Mouse (Mus musculus) brown adipose tissue, adult 24 weeks (tissue): Measurements from ENCODE around the gene Exoc6. TPM values are rescaled to one million over a fixed set of nuclear protein-coding genes. Genes with fewer than 3 reads are reported as not detected.

Experiments
- H3K27ac ChIP-seq: fragments of 200-500 bp; replicated peaks from 2 replicates; pipeline ENCODE4 v1.5.1; 2012; ENCODE audit warnings: low read depth, mild to moderate bottlenecking, low read length
- H3K4me1 ChIP-seq: fragments of 200-500 bp; 2 replicates; pipeline ENCODE4 v1.6.1; 2012; ENCODE audit warnings: low read length, mixed read lengths; ENCODE audit not compliant: control insufficient read depth, insufficient read depth, insufficient read length
- H3K4me3 ChIP-seq: fragments of 200-500 bp; 2 replicates; pipeline ENCODE4 v1.5.1; 2012; ENCODE audit warnings: low read depth, mild to moderate bottlenecking, low read length, moderate library complexity; ENCODE audit not compliant: insufficient read depth
- polyA plus RNA-seq: library from polyadenylated mRNA; stranded (reverse); fragments of >200 nt; gene quantifications from 2 replicates; pipeline ENCODE4 v1.2.4, GENCODE M21; 2012; ENCODE audit not compliant: missing spikeins, insufficient read depth, insufficient read length

Gene Exoc6
- polyA plus RNA-seq, 1 experiment: 15.8 TPM

- Histone ChIP-seq H3K4me3 (no peak overlapping the region), H3K4me1 (no peaks in the 10 kb centered on the region), H3K27ac (no peak overlapping the region)
These were observed 35.0 kb downstream of the Exoc6 start for GRCm38 (mm10) chr19:37585210-37585609.

DNA sequence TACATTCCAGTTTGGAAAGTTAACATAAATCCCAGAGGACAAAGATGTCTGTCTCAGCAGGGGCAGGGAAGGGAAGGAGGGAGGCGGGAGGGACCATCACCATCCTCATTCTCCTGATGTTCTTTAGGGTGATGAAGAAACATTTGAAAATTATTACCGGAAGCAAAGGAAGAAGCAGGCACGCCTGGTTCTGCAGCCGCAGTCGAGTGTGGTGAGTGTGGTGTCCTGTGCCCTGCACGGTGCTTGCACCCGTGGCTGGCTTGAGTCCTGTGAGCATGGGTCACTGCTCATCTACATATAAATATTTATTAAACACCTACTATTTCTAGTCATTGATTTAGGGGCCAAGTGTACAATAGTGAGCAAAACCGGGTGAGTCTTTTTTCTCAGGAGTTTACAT, 35.5 kb downstream of the Exoc6 start:
- Histone ChIP-seq H3K4me3 (no peak overlapping the region), H3K27ac (no peak overlapping the region), H3K4me1 (no peaks in the 10 kb centered on the region)

DNA sequence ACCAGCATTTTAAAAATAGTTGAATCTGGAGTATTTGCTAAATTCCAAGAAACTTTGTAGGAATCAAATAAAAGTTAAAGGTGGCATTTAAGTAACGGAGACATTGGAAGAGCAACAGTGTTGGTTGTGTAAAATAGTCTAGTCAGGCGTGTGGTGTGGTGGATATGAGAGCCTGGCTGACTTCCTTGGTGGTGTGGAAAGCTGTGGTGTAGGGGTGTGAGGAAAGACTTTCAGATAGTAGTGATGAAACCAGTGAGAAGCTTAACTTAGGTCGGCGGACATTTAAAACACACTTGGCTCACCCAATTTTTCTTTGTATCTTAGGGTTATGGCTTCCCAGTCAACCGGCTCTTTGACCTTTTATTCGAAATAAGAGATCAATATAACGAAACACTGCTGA, 40.3 kb downstream of the Exoc6 start:
- Histone ChIP-seq H3K4me1 (no peaks in the 10 kb centered on the region), H3K27ac (no peak overlapping the region), H3K4me3 (no peak overlapping the region)

DNA sequence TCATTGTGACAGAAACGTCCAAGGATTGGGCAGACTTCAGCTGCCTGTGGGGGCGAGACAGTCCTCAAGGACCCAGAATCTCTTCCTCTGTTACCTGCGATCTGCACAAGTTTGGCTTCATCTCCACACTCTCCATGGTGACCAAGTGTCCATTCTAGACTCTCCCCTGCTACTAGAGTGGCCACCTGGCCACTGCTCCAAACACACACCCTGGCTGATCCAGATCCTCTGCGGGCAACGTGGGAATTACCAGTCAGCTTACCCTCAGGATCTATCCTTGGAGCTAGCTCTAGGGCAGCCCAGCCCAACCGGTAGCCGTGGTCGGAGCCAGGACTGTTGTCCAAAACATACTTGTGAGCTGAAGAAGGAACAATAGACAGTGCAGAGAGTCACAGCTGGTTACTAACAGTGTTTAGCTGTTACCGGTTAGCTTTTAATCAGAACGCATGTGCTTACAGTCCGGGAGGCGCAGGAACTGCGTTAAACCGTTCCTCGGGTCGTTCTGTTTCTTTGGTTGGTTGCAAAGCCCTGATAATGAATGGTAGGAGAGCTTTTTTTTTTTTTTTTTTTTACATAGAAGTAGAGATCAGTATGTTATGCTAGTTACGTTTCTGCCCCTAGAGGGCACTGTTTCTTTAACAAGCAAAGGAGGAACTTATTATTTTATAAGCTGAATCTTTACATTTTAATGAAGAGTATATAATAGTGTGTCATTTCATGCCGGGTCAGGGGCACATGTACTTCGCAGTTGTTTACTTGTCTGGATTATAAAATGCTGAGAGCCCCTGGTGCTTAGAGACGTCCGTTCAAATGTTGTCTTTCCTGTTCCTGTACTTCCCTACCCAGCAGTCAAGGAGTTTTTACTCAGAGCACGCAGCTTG, 52.0 kb downstream of the Exoc6 start:
- Histone ChIP-seq H3K4me3 (no peak overlapping the region), H3K27ac (no peak overlapping the region), H3K4me1 (no peaks in the 10 kb centered on the region)

DNA sequence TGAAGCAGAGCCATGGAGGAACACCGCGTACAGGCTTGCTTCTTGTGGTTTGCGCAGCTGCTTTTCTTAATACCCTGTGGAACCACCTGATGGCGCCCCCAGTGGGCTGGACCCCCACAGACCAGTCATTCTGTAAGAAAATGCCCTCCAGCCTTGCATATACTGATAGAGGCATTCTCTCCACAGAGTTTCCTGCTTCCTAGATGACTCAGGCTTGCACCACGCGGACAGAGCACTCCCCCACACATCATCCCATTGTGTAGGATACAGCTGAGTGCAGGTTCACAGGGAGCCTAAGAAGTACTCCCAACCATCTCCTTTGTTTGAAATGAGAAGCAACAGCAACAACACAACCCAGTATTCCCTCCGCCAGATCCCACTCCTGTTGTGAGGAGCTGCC, 59.8 kb downstream of the Exoc6 start:
- no peak overlapping the region for H3K4me3 ChIP-seq
- H3K27ac ChIP-seq: no peak overlapping the region
- H3K4me1 ChIP-seq: no peaks in the 10 kb centered on the region

DNA sequence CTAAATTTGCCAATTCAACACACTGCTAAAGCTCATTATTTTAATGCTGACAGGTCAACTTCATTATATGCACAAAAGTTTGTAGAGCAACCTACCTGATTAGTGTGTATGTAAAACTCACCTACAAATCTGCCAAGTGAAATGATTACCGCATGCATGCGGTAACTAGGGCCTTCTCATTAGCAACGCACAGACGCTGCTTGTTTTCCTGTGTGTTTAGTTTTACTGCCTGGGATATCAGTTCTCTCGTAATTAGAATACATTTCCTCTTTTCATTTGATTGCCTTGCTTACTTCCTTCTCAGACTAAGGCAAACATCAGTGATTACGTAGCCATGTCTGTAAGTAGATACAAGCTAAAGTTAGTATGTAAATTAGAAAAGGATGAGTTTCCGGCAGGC, 62.7 kb downstream of the Exoc6 start:
- H3K4me3 ChIP-seq: no peak overlapping the region
- H3K27ac ChIP-seq: no peak overlapping the region
- H3K4me1 ChIP-seq: no peaks in the 10 kb centered on the region

GRCm38 (mm10) chr19:37615039-37615630, 64.9 kb downstream of the Exoc6 start:
- no peak overlapping the region for H3K4me3 ChIP-seq
- no peaks in the 10 kb centered on the region for H3K4me1 ChIP-seq
- H3K27ac ChIP-seq: no peak overlapping the region

DNA sequence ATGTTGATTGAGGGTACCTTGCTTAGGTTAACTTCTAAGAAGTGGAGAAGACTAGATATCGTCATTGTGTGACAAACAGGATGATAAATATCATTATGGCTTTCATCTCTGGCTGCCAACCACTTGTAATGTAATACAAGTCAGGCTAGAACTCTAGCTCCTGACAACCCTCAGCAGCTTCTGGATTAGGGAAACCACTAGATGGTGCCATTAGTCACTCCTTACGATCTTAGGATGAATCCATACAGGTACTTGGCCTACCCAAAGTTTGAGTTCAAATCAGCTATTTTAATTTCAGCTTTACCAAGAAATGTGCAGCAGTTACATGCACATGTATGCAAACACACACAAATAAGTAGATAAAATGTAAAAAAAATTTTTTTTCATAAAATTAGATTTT, 97.8 kb downstream of the Exoc6 start:
- no peak overlapping the region for H3K4me3 ChIP-seq
- H3K27ac ChIP-seq: no peak overlapping the region
- no peaks in the 10 kb centered on the region for H3K4me1 ChIP-seq

DNA sequence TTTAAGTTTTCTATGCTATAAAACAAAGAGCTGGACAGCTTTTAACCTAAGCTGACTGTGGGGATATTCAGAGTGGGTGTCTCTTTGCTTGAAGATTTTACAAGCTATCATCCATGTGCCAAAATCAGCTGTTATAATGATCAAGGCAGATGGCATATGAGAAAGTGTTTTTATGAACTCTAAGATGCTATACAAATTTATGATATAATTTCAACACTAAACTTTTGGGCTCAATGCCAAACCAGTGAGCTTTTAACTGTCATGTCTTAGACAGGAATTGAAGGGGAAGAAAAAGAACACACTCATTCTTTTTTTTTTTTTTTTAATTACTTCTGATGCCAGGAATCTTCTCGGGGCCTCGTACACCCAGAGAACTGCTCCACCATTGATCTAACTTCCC, 100.3 kb downstream of the Exoc6 start:
- no peak overlapping the region for H3K4me3 ChIP-seq

DNA sequence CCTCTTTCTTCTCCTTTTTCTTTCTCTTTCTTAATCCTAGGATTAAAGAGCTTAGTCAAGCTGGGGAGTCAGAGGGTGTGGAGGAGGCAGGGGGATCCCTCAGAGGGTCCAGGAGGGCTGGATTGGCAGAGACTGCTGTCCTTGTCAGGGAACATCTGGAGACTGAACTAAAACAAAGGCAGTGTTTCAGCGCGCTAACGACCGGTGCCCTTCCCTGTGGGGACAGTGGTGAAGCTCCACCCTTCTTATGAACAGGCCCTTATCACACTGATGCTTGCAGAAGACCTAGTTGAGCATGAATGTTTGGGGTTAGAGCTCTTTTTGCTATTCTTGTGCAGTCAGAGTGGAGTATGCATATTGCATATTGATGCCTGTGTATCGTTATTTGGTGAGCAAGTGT, 103.8 kb downstream of the Exoc6 start:
- no peaks in the 10 kb centered on the region for H3K4me1 ChIP-seq

More for the DNA sequence above, 100.3 kb downstream of the Exoc6 start:
- Histone ChIP-seq H3K27ac (no peak overlapping the region), H3K4me1 (no peaks in the 10 kb centered on the region)

DNA sequence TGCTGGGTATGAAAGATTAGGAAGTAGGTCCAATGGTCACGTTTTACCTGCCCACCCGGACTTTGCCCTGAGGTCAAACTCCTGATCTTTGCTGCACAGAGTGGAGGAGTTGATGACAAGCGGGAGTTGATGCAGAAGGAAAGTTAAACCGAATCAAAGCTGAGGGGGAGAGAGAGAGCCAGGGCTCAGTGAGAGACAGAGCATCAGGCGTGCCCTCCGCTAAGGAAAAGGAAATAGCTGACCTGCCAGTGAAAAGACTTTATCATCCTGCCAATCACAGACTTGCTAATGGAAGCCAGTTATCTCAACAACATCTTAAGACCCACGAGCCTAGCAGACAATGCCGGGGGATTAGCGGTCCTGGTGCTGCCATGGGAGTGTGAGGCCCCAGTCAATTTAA, 106.2 kb downstream of the Exoc6 start:
- no peak overlapping the region for H3K27ac ChIP-seq
- H3K4me1 ChIP-seq: no peaks in the 10 kb centered on the region
- no peak overlapping the region for H3K4me3 ChIP-seq

More for the DNA sequence above, 103.8 kb downstream of the Exoc6 start:
- Histone ChIP-seq H3K27ac (no peak overlapping the region), H3K4me3 (no peak overlapping the region)

DNA sequence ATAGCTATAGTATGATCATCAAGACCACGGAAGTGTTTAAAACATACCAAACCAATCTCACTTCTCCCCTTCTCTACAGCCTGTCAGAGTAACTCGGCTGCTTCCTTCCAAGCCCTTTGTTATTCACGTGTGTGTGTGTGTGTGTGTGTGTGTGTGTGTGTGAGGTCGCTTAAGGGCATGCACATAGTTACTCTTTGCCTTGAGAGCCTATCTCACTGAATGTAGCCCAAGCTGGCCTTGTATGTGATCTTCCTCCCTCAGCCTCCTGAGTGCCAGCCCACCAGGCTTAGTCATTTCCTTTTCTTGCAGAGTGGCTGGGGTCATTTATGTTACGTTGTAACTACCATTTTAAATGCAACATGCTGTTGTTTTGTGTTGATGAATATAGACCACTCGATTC, 115.0 kb downstream of the Exoc6 start:
- Histone ChIP-seq H3K4me1 (no peaks in the 10 kb centered on the region), H3K27ac (no peak overlapping the region), H3K4me3 (no peak overlapping the region)

GRCm38 (mm10) chr19:37667855-37668594, 117.8 kb downstream of the Exoc6 start:
- no peaks in the 10 kb centered on the region for H3K4me1 ChIP-seq
- no peak overlapping the region for H3K4me3 ChIP-seq
- no peak overlapping the region for H3K27ac ChIP-seq

GRCm38 (mm10) chr19:37668657-37669056, 118.4 kb downstream of the Exoc6 start:
- Histone ChIP-seq H3K27ac (no peak overlapping the region), H3K4me3 (no peak overlapping the region), H3K4me1 (no peaks in the 10 kb centered on the region)

DNA sequence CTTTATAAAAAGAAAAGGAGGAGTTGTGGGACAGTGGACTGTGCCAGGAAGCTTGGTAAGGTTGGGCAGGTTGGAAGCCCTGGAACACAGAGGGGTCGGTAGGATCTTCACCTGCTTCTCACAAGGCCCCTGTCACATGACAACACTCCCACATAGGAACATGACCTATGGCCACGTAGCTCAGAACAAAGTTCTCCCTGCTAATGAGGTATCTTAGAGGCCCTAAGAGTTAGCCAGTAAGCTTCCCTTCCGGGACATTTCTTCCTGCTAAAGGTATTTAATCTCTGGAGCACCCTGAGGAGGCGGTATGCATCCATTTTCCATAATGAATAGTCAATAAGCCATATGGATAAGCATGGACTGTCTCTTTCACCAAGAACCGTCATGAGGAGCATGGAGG, 119.3 kb downstream of the Exoc6 start:
- H3K4me3 ChIP-seq: no peak overlapping the region
- H3K27ac ChIP-seq: no peak overlapping the region
- no peaks in the 10 kb centered on the region for H3K4me1 ChIP-seq
